Mouse (Mus musculus): ENCODE data around the gene Il17re. TPM values are rescaled to one million over a fixed set of nuclear protein-coding genes. Genes with fewer than 3 reads are reported as not detected.

Gene Il17re
- polyA plus RNA-seq, 1 experiment from 2014 or later, result 0.36 TPM

GRCm38 (mm10) chr6:113431801-113432200, 26.5 kb upstream of the Il17re start:
- no peak overlapping the region for H3K4me2 ChIP-seq
- no peak overlapping the region for H3K27ac ChIP-seq
- no peaks in the 10 kb centered on the region for H3K36me3 ChIP-seq
- no peaks in the 10 kb centered on the region for H3K4me1 ChIP-seq
- ATAC-seq, result no peak
- 0 out of 2 replicates have a peak, but pooled peaks cover 5% of the 10 kb centered on the region for H3K9me3 ChIP-seq (replicated peaks)
- no peak overlapping the region for H3K4me3 ChIP-seq
- WGBS (ENCODE audit: insufficient replicate concordance), result 44% methylated on average over 3 of the region's 3 CpGs
- H3K9ac ChIP-seq, result no peak overlapping the region
- peaks cover 5% of the 10 kb centered on the region; the same call in 1 of the 2 replicates for H3K27me3 ChIP-seq (replicated peaks)

DNA sequence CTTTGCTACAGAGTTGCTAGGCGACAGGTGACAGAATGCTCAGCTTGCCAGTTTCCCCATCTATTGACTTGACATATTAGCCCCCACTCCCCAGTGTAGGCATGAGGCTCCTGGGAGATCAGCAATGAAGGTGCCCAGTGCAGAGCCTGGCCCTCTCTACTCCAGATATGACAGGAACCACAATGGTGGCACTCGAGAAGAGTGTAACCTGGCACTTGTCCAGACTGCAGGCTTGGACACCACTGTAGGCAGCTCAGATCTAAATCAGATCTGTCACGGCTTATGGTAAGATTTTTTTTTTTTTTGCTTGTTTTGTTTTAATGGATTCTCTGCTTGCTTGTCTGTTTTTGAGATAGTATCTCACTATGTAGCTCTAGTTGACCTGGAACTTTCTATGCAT, 24.6 kb upstream of the Il17re start:
- Histone ChIP-seq H3K9ac (no peak overlapping the region), H3K9me3 (replicated peaks) (no peaks in the 10 kb centered on the region), H3K4me1 (no peaks in the 10 kb centered on the region), H3K36me3 (no peaks in the 10 kb centered on the region), H3K4me2 (no peak overlapping the region), H3K4me3 (no peak overlapping the region), H3K27me3 (replicated peaks) (peaks cover 5% of the 10 kb centered on the region; the same call in 1 of the 2 replicates), H3K27ac (no peak overlapping the region)
- 64% methylated on average over 3 of the region's 3 CpGs for WGBS (ENCODE audit: insufficient replicate concordance)
- ATAC-seq, result no peak

GRCm38 (mm10) chr6:113434691-113435090, 23.6 kb upstream of the Il17re start:
- Histone ChIP-seq H3K9me3 (replicated peaks) (no peaks in the 10 kb centered on the region), H3K4me1 (no peaks in the 10 kb centered on the region), H3K27ac (no peak overlapping the region), H3K27me3 (replicated peaks) (peaks cover 5% of the 10 kb centered on the region; the same call in 1 of the 2 replicates), H3K4me3 (no peak overlapping the region), H3K36me3 (no peaks in the 10 kb centered on the region), H3K9ac (no peak overlapping the region), H3K4me2 (no peak overlapping the region)
- ATAC-seq, result no peak
- 58% methylated on average over 7 of the region's 7 CpGs for WGBS (ENCODE audit: insufficient replicate concordance)

- Histone ChIP-seq H3K4me1 (no peaks in the 10 kb centered on the region), H3K9me3 (replicated peaks) (no peaks in the 10 kb centered on the region), H3K27me3 (replicated peaks) (peaks cover 5% of the 10 kb centered on the region; the same call in 1 of the 2 replicates), H3K27ac (no peak within 1 kb of the TSS), H3K4me2 (no peak within 1 kb of the TSS), H3K4me3 (no peak within 1 kb of the TSS), H3K36me3 (no peaks in the 10 kb centered on the region), H3K9ac (no peak within 1 kb of the TSS)
- ATAC-seq, result no peak
- 61% methylated on average over 9 of the region's 9 CpGs for WGBS (ENCODE audit: insufficient replicate concordance)
Measured at GRCm38 (mm10) chr6:113435664-113436205, 22.5 kb upstream of the Il17re start, which contains the start of gene Cidec. Cidec (minus strand) TSS chr6:113435760.

DNA sequence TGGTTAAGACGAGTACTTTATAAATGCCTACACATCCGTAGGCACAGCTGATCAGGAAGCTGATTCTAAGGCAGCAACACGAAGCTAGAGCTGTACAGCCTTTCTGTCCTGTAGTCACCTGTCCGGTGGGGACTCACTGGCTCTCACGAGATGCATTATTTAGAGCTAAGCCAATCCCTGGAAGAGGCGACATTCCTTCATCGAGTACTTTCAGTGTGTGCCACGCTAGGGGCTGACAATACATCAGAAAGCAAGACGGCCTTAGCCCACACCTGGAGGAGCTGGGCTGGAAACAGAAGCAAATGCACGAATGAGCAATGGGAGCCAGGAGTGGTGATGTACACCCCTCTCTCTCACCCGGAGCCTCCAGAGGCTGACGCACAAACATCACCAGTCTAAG, 21.1 kb upstream of the Il17re start:
- no peak overlapping the region for H3K4me2 ChIP-seq
- 67% methylated on average over 12 of the region's 12 CpGs for WGBS (ENCODE audit: insufficient replicate concordance)
- H3K9ac ChIP-seq, result no peak overlapping the region
- ATAC-seq, result no peak
- H3K4me3 ChIP-seq, result no peak overlapping the region
- H3K4me1 ChIP-seq, result peaks cover 5% of the 10 kb centered on the region; the same call in 1 of the 2 replicates
- H3K36me3 ChIP-seq, result no peaks in the 10 kb centered on the region
- H3K9me3 ChIP-seq (replicated peaks), result no peaks in the 10 kb centered on the region
- peaks cover 5% of the 10 kb centered on the region; the same call in 1 of the 2 replicates for H3K27me3 ChIP-seq (replicated peaks)
- H3K27ac ChIP-seq, result no peak overlapping the region

GRCm38 (mm10) chr6:113438721-113439430, 19.4 kb upstream of the Il17re start:
- 45% methylated on average over 12 of the region's 12 CpGs for WGBS (ENCODE audit: insufficient replicate concordance)
- H3K9ac ChIP-seq, result no peak overlapping the region
- no peak overlapping the region for H3K4me2 ChIP-seq
- peaks cover 17% of the 10 kb centered on the region for H3K4me1 ChIP-seq
- no peaks in the 10 kb centered on the region for H3K36me3 ChIP-seq
- H3K4me3 ChIP-seq, result no peak overlapping the region
- peaks cover 5% of the 10 kb centered on the region; the same call in 1 of the 2 replicates for H3K27me3 ChIP-seq (replicated peaks)
- no peaks in the 10 kb centered on the region for H3K9me3 ChIP-seq (replicated peaks)
- no peak for ATAC-seq
- no peak overlapping the region for H3K27ac ChIP-seq

GRCm38 (mm10) chr6:113440686-113441085, 17.6 kb upstream of the Il17re start:
- H3K27me3 ChIP-seq (replicated peaks), result no peaks in the 10 kb centered on the region; the same call in 1 of the 2 replicates
- no peak overlapping the region for H3K4me3 ChIP-seq
- H3K9me3 ChIP-seq (replicated peaks), result no peaks in the 10 kb centered on the region
- H3K4me1 ChIP-seq, result peaks cover 21% of the 10 kb centered on the region
- H3K36me3 ChIP-seq, result peaks cover 7% of the 10 kb centered on the region
- H3K4me2 ChIP-seq, result no peak overlapping the region
- WGBS (ENCODE audit: insufficient replicate concordance), result 65% methylated on average over 3 of the region's 3 CpGs
- no peak for ATAC-seq
- no peak overlapping the region for H3K27ac ChIP-seq
- no peak overlapping the region for H3K9ac ChIP-seq

GRCm38 (mm10) chr6:113441147-113441680, 17.1 kb upstream of the Il17re start:
- 51% methylated on average over 7 of the region's 7 CpGs for WGBS (ENCODE audit: insufficient replicate concordance)

DNA sequence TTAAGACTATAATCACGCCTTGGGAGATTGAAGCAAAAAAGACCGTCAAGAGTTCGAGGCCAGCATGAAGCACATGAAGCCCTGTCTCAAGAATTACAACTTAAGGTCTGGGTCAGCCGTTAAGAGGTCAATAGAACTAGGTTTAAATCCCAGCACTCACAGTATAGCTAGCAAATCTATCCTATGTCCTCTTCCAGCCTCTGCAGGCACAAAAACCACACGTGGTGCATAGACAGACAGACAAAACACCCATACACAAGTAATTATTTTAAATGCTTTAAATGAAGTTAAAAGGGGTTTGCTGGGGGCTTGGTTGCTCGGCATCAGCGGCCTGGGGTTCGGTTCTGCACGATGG, 16.2 kb upstream of the Il17re start:
- H3K36me3 ChIP-seq, result peaks cover 19% of the 10 kb centered on the region
- WGBS (ENCODE audit: insufficient replicate concordance), result 35% methylated on average over 9 of the region's 9 CpGs
- peaks cover 21% of the 10 kb centered on the region for H3K4me1 ChIP-seq
- H3K9ac ChIP-seq, result peak overlapping the region; percentile 89
- no peaks in the 10 kb centered on the region for H3K27me3 ChIP-seq (replicated peaks)
- peak overlapping the region; percentile 46; the same call in 1 of the 2 replicates for H3K27ac ChIP-seq
- peak overlapping the region; percentile 87 for H3K4me3 ChIP-seq
- no peaks in the 10 kb centered on the region for H3K9me3 ChIP-seq (replicated peaks)
- H3K4me2 ChIP-seq, result peak overlapping the region; percentile 85
- ATAC-seq, result 0 out of 2 replicates have a peak, but pooled peaks have one; percentile 16

More at GRCm38 (mm10) chr6:113441147-113441680, 17.1 kb upstream of the Il17re start:
- Histone ChIP-seq H3K9me3 (replicated peaks) (no peaks in the 10 kb centered on the region), H3K4me1 (peaks cover 21% of the 10 kb centered on the region), H3K4me2 (no peak overlapping the region), H3K27ac (no peak overlapping the region), H3K9ac (no peak overlapping the region), H3K27me3 (replicated peaks) (no peaks in the 10 kb centered on the region), H3K4me3 (no peak overlapping the region), H3K36me3 (peaks cover 10% of the 10 kb centered on the region)
- ATAC-seq, result no peak; the same call in 1 of the 2 replicates

GRCm38 (mm10) chr6:113442442-113443090, 15.7 kb upstream of the Il17re start, which contains the start of gene Jagn1:
Jagn1 (plus strand) TSS chr6:113442569.
- WGBS (ENCODE audit: insufficient replicate concordance), result under 1% methylated on average over 45 of the region's 45 CpGs
- Histone ChIP-seq H3K36me3 (peaks cover 24% of the 10 kb centered on the region), H3K9me3 (replicated peaks) (no peaks in the 10 kb centered on the region), H3K4me1 (peaks cover 21% of the 10 kb centered on the region), H3K27me3 (replicated peaks) (no peaks in the 10 kb centered on the region), H3K27ac (peak within 1 kb of the TSS; percentile 46; the same call in 1 of the 2 replicates), H3K9ac (peak within 1 kb of the TSS; percentile 89), H3K4me3 (peak within 1 kb of the TSS; percentile 87), H3K4me2 (peak within 1 kb of the TSS; percentile 85)
- peak; percentile 86 for ATAC-seq

GRCm38 (mm10) chr6:113443091-113443490, 15.2 kb upstream of the Il17re start:
- peak overlapping the region; percentile 89 for H3K9ac ChIP-seq
- H3K27ac ChIP-seq, result peak overlapping the region; percentile 46; the same call in 1 of the 2 replicates
- no peak for ATAC-seq
- H3K4me1 ChIP-seq, result peaks cover 21% of the 10 kb centered on the region
- WGBS (ENCODE audit: insufficient replicate concordance), result 36% methylated on average over 12 of the region's 12 CpGs
- H3K36me3 ChIP-seq, result peaks cover 29% of the 10 kb centered on the region
- no peaks in the 10 kb centered on the region for H3K9me3 ChIP-seq (replicated peaks)
- peak overlapping the region; percentile 85 for H3K4me2 ChIP-seq
- H3K4me3 ChIP-seq, result peak overlapping the region; percentile 87
- H3K27me3 ChIP-seq (replicated peaks), result no peaks in the 10 kb centered on the region
